Mouse (Mus musculus) midbrain, embryonic 14.5 days (tissue): ENCODE measurements around the gene G430095P16Rik. TPM values are rescaled to one million over a fixed set of nuclear protein-coding genes. Genes with fewer than 3 reads are reported as not detected.

Experiments
- ATAC-seq: fragments of 200-750 bp; cut with Nextera tagmentation; 2 replicates; pipeline ENCODE4 v1.8.0; 2017; ENCODE audit warnings: moderate number of reproducible peaks, moderate library complexity; ENCODE audit not compliant: low FRiP score, low TSS enrichment
- DNase-seq: peaks from one replicate; pipeline ENCODE4 v3.0.0-alpha.2; 2015
- H3K27ac ChIP-seq: fragments of 300-500 bp; sonication (generic); replicated peaks from 2 replicates; pipeline ENCODE4 v1.5.1; 2014; ENCODE audit warnings: mild to moderate bottlenecking, low read depth, low read length, moderate library complexity
- H3K27me3 ChIP-seq: fragments of 300-500 bp; sonication (generic); 2 replicates; pipeline ENCODE4 v1.6.1; 2014; ENCODE audit warnings: low read length, control low read depth, mixed read lengths; ENCODE audit not compliant: control insufficient read depth, insufficient read depth
- H3K36me3 ChIP-seq: fragments of 300-500 bp; sonication (generic); 2 replicates; pipeline ENCODE4 v1.6.1; 2014; ENCODE audit warnings: low read length, control low read depth; ENCODE audit not compliant: control insufficient read depth, insufficient read depth
- H3K4me1 ChIP-seq: fragments of 300-500 bp; sonication (generic); 2 replicates; pipeline ENCODE4 v1.6.1; 2014; ENCODE audit warnings: mild to moderate bottlenecking, antibody characterized with exemption, low read length, control low read depth; ENCODE audit not compliant: control insufficient read depth, insufficient read depth
- H3K4me2 ChIP-seq: fragments of 300-500 bp; sonication (generic); 2 replicates; pipeline ENCODE4 v1.6.1; 2014; ENCODE audit warnings: mild to moderate bottlenecking, low read length, moderate library complexity
- H3K4me3 ChIP-seq: fragments of 300-500 bp; sonication (generic); replicated peaks from 2 replicates; pipeline ENCODE4 v1.5.1; 2014; ENCODE audit warnings: low read depth, low read length
- H3K9ac ChIP-seq: fragments of 300-500 bp; sonication (generic); replicated peaks from 2 replicates; pipeline ENCODE4 v1.6.1; 2014; ENCODE audit warnings: mild to moderate bottlenecking, low read length, moderate library complexity
- H3K9me3 ChIP-seq: fragments of 300-500 bp; sonication (generic); 2 replicates; pipeline ENCODE4 v1.6.1; 2016; ENCODE audit warnings: low read length, control low read depth, mixed read lengths; ENCODE audit not compliant: control insufficient read depth
- WGBS: fragments of 180-500 bp; shearing (Covaris S2); extraction: QIAGEN DNeasy Blood & Tissue Kit; methylation state at CpG from one replicate; pipeline ENCODE4 v1.1.7; 2014; 5-methylcytosine and 5-hydroxymethylcytosine counted together
- polyA plus RNA-seq: library from polyadenylated mRNA; unstranded; fragments of >200 nt; fragmentation: Nextera tagmentation; extraction: Ambion mirVana; gene quantifications from 2 replicates; pipeline ENCODE4 v1.2.1, GENCODE M21; 2014

Gene G430095P16Rik
- polyA plus RNA-seq, 1 experiment from 2014 or later: 0.91 TPM

DNA sequence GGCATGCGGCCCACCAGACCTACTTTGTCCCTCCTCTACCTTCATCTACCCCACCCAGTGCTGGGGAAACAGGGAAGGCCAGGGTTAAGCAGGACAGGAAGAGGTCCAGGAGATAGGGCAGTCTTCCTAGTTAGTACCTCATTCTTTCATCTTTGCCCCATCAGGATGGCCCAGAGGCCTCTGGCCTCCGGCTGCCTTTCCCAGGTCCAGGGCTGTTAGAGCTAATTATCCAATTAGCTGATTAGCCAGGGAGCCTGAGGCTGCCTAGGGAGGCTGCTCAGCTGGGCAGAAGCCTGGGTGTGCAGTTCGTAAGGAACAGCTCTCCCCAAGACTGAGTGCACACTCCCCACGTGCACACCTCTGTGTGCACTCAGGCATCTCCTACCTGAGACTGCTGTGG is 9.4 kb upstream of the G430095P16Rik start:
- Histone ChIP-seq H3K9me3 (no peaks in the 10 kb centered on the region), H3K36me3 (no peaks in the 10 kb centered on the region), H3K4me2 (no peak overlapping the region), H3K9ac (no peak overlapping the region), H3K4me1 (peaks cover 55% of the 10 kb centered on the region), H3K27me3 (peaks cover 16% of the 10 kb centered on the region; the same call in 1 of the 2 replicates), H3K4me3 (no peak overlapping the region), H3K27ac (peak overlapping the region; percentile 78)
- WGBS: 47% methylated on average over 4 of the region's 4 CpGs
- no peak for DNase-seq
- ATAC-seq: no peak

DNA sequence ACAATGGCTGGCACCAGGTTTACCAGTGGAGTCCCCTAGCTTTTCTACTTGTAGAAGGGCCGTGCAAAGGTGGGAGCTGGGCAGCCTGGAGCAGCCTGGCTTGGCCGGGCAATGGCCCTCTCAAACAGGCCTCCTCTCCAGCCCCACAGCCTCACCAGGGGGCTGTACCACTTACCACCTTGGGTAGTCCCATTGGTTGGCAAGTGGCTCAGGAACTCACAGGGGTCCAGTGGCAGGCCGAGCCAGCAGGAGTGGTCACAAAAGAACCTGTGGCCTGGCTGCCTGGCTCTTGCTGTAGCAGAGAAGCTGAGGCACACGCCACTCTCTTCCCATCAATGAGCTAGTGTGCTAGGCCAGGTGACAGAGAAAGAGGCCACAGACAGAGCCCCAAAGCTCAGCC is 8.6 kb upstream of the G430095P16Rik start:
- no peaks in the 10 kb centered on the region for H3K36me3 ChIP-seq
- peak overlapping the region; percentile 78 for H3K27ac ChIP-seq
- H3K4me1 ChIP-seq: peaks cover 50% of the 10 kb centered on the region
- no peak overlapping the region for H3K4me2 ChIP-seq
- ATAC-seq (no peak), DNase-seq (no peak)
- H3K9me3 ChIP-seq: no peaks in the 10 kb centered on the region
- 0 out of 2 replicates have a peak overlapping the region, but pooled peaks have one; percentile 6 for H3K9ac ChIP-seq
- H3K27me3 ChIP-seq: peaks cover 14% of the 10 kb centered on the region; the same call in 1 of the 2 replicates
- WGBS: 65% methylated on average over 4 of the region's 4 CpGs
- H3K4me3 ChIP-seq: no peak overlapping the region

DNA sequence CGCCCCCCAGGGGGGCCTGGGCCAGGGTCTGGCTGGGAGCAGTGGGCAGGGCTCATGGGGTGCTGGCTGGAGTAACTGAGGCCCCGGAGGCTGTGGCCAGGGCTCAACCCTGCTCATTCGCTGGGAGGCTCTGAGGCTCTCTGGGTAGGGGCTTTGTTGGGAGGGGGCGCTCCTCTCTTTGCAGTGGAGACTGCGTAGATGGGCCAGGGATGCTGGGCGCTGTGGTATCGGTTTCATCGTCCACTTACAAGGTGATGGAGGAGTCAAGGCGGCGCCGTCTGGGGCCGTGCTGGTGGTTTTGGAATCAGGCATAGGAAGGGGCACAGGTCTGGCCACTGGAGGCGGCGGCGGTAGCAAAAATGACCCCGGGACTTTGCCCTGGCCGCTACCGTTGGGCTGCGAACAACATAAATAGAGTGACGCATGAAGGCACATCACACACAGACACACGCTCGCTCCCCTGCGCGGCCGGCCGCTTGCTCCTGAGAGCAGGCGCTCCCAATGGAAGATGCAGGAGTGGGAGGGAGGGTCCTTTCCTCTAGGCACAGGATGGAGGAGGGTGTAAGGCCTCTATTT is 6.8 kb upstream of the G430095P16Rik start:
- peaks cover 14% of the 10 kb centered on the region; the same call in 1 of the 2 replicates for H3K27me3 ChIP-seq
- no peak for DNase-seq

DNA sequence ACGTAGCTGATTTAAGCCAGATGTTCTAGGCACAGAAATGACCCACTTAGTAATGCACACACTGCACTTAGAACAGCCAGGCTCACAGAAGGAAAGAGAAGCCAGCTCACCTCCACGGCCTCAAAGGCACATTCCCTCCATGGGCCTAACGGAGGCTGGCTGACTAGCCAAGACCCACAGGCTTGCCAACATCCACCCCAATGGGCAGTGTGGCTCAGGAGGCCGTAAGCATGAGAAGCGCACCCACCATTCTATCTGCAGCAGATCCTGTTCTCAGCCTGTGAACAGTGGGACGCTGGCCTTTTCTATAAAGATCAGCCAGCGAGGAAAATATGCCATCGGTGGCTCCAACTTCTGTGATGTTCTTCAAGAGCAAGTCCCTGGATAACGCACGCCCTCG is 6.0 kb upstream of the G430095P16Rik start:
- no peak for DNase-seq
- H3K27ac ChIP-seq: no peak overlapping the region
- H3K27me3 ChIP-seq: peaks cover 14% of the 10 kb centered on the region; the same call in 1 of the 2 replicates
- peaks cover 32% of the 10 kb centered on the region for H3K4me1 ChIP-seq
- no peak overlapping the region for H3K4me2 ChIP-seq
- no peaks in the 10 kb centered on the region for H3K36me3 ChIP-seq
- ATAC-seq: no peak
- no peak overlapping the region for H3K4me3 ChIP-seq
- no peak overlapping the region for H3K9ac ChIP-seq
- WGBS: 90% methylated on average over 11 of the region's 11 CpGs
- no peaks in the 10 kb centered on the region for H3K9me3 ChIP-seq

More for the DNA sequence above, 6.8 kb upstream of the G430095P16Rik start:
- no peak for ATAC-seq
- Histone ChIP-seq H3K9me3 (no peaks in the 10 kb centered on the region), H3K4me2 (peak overlapping the region; percentile 42), H3K4me3 (peak overlapping the region; percentile 12; the same call in 1 of the 2 replicates), H3K4me1 (peaks cover 40% of the 10 kb centered on the region), H3K27ac (no peak overlapping the region; the same call in 1 of the 2 replicates), H3K9ac (peak overlapping the region; percentile 26; the same call in 1 of the 2 replicates), H3K36me3 (no peaks in the 10 kb centered on the region)
- WGBS: 6% methylated on average over 27 of the region's 27 CpGs

DNA sequence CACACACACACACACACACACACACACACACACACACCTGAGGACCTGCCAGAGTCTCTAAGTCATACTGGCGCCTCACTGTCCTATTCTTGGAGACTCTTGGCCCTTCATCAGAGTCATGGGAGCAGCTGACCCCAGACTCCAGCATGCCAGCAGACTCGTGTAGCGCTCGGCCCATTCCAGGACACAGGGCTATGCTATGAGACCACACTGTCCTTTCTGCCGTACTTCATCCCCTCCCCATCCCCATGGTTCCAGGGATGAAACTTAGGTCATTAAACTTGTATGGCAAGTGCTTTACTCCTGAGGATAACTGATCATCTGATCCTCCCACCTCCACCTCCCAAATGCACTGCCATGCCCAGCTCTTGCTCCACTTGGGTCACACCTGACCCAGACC is 4.3 kb upstream of the G430095P16Rik start:
- ATAC-seq (no peak), DNase-seq (no peak)
- 75% methylated on average over 5 of the region's 5 CpGs for WGBS
- Histone ChIP-seq H3K4me3 (no peak overlapping the region), H3K4me1 (peaks cover 29% of the 10 kb centered on the region), H3K9ac (no peak overlapping the region), H3K4me2 (no peak overlapping the region), H3K27me3 (peaks cover 14% of the 10 kb centered on the region; the same call in 1 of the 2 replicates), H3K9me3 (no peaks in the 10 kb centered on the region), H3K36me3 (no peaks in the 10 kb centered on the region), H3K27ac (no peak overlapping the region)

DNA sequence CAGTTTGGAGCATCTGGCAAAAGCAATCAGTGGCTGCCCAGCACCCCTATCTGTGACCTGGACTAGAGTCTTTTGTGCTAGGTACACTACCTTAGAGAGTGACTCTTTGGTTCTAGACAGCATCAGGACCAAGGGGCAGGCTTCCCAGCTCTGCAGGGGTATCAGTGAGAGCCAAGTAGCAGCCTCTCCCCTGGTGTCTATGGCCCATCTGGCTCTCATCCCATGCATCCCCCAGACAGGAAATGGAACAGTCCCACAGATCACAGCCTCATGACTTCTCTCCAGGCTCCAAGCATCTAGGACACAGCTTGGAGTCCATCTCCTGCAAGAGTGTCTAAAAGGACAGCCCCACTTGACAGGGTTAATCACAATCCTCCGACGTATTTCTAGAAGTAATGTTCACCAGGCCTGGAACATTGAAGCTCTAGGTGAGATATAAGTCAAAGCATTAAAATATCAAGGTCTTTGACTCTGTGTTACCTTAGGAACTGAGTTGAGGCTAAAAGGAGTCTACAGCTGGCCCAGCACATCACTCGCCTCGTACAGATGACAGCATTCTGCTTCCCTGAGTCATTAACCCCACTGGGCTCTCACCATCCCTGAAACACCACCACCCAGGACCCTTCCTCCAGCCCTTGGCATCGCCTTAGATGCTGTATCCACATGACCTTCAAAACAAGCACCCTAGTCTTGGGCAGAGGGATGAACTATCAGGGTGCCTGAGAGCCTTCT is 3.7 kb upstream of the G430095P16Rik start:
- no peak overlapping the region for H3K9ac ChIP-seq
- no peaks in the 10 kb centered on the region for H3K36me3 ChIP-seq
- peaks cover 14% of the 10 kb centered on the region; the same call in 1 of the 2 replicates for H3K27me3 ChIP-seq
- H3K4me2 ChIP-seq: no peak overlapping the region
- ATAC-seq (no peak), DNase-seq (no peak)
- H3K27ac ChIP-seq: no peak overlapping the region
- no peaks in the 10 kb centered on the region for H3K9me3 ChIP-seq
- no peak overlapping the region for H3K4me3 ChIP-seq
- H3K4me1 ChIP-seq: peaks cover 29% of the 10 kb centered on the region
- 89% methylated on average over 5 of the region's 5 CpGs for WGBS

DNA sequence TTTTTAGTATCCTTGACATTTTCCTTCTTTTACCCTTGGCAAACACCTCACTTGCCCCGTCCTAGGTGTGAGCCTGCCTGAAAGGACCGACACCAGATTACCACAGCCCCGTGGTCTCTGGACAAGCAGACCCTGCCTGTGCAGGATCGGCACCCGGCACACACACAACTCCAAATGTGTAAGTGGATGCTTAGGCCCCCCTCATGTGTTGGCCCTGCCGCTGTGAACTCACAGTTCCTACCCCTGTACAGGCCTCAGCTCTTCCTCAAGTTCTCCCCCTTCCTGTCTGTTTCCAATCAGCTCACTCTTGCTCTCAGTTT is 317 bp upstream of the G430095P16Rik start:
- WGBS: 68% methylated on average over 6 of the region's 6 CpGs

DNA sequence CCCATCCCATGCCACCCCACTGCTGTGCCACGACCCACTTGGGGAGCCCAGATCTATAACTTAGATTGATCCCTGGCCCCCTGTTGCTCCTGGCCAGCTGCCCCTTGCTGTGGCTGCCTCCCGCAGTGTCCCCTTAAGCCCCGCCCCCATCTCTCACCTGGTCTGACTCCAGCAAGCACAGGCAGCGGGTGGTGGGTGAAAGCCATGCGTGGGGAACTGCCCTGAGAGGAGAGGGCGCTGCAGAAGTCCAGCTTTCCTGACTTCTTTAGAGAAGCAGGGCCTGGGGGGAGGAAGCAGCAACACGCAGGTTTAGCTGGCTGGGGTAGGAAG is 729 bp downstream of the G430095P16Rik start:
- H3K4me3 ChIP-seq: no peak overlapping the region
- DNase-seq (no peak), ATAC-seq (no peak)
- peak overlapping the region; percentile 23; the same call in 1 of the 2 replicates for H3K9ac ChIP-seq
- H3K4me1 ChIP-seq: peaks cover 33% of the 10 kb centered on the region
- H3K27ac ChIP-seq: peak overlapping the region; percentile 81
- H3K27me3 ChIP-seq: no peaks in the 10 kb centered on the region
- no peaks in the 10 kb centered on the region for H3K9me3 ChIP-seq
- no peak overlapping the region; the same call in 1 of the 2 replicates for H3K4me2 ChIP-seq
- no peaks in the 10 kb centered on the region for H3K36me3 ChIP-seq
- 29% methylated on average over 7 of the region's 7 CpGs for WGBS

More for the DNA sequence above, 317 bp upstream of the G430095P16Rik start:
- Histone ChIP-seq H3K36me3 (no peaks in the 10 kb centered on the region), H3K4me1 (peaks cover 30% of the 10 kb centered on the region), H3K9ac (no peak overlapping the region), H3K27me3 (peaks cover 1% of the 10 kb centered on the region; the same call in 1 of the 2 replicates), H3K4me3 (no peak overlapping the region), H3K9me3 (no peaks in the 10 kb centered on the region), H3K4me2 (no peak overlapping the region), H3K27ac (peak overlapping the region; percentile 81)
- DNase-seq: no peak
- ATAC-seq: peak; percentile 9; the same call in 1 of the 2 replicates

DNA sequence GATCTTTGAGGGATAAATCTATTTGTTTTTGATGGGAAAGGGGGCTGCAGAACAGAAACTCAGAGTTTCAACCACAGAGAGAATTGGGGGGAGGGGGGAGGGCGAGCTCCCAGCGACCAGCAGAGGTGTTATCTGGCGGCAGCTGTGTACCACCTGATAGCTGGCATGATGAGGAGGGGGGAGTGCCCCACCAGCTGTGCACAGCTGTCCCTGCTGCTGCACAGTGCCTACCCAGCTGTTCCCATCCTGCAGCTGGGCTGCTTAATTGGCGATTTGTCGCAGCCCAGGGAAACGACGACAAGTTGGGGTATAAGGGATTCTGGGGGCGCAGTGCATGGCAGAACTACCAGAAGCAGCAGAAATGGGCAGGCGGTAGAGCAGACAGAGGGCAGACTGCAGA is 1.9 kb downstream of the G430095P16Rik start:
- DNase-seq (no peak), ATAC-seq (no peak)
- H3K4me3 ChIP-seq: no peak overlapping the region
- H3K9me3 ChIP-seq: no peaks in the 10 kb centered on the region
- no peak overlapping the region for H3K4me2 ChIP-seq
- H3K4me1 ChIP-seq: peaks cover 36% of the 10 kb centered on the region
- WGBS: 52% methylated on average over 9 of the region's 9 CpGs
- H3K27ac ChIP-seq: no peak overlapping the region
- no peaks in the 10 kb centered on the region for H3K27me3 ChIP-seq
- no peak overlapping the region for H3K9ac ChIP-seq
- no peaks in the 10 kb centered on the region for H3K36me3 ChIP-seq
